Mouse (Mus musculus) embryonic stem cell, embryonic (primary cell): ENCODE data around the gene Dpf3.

Source experiments
- CTCF ChIA-PET, 4 experiments: fragments of 300-600 bp in 2 of 4; fragments of 350-600 bp in 2 of 4; sonication (Branson Sonifier 250); formaldehyde crosslinking; loops; one replicate each; lab custom pipeline; 2022; ENCODE audit warnings: inconsistent platforms in 2 of 4; lab: Charles Lee
- POLR2A ChIA-PET, 4 experiments: fragments of 300-600 bp in 2 of 4; fragments of 350-600 bp in 2 of 4; sonication (Branson Sonifier 250); formaldehyde crosslinking; loops; one replicate each; lab custom pipeline; 2022; ENCODE audit warnings: antibody characterized with exemption in 4 of 4, inconsistent platforms in 1 of 4; lab: Charles Lee

Dpf3 gene

DNA sequence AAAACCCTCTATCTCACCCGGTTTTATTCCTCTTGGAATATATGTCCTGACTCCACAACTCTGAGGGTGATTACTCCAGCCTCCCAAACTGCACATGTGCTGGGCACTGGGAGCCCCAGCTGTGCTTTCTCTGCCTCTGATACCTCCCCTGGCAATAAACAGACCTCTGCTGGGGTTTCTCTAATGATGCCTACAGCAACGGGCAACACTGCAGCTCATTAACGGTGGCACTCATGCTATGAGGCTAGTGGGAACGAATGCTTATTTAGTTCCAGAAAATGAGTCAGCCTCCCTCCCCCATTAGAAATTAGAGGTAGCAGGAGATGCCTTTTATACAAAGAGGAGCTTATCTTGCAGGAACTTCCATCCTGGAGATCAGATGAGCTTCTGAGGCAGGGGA lies 25.3 kb upstream of the Dpf3 start:
- ChIA-PET CTCF (no interaction called here), POLR2A (interaction anchor here in 2 of 4 experiments (0.5 to 1.0 kb wide), 5 partner anchors 10 to 1555 kb away, joined by 3 to 4 read pairs (median 3); no protein-coding TSS in a partner anchor)

DNA sequence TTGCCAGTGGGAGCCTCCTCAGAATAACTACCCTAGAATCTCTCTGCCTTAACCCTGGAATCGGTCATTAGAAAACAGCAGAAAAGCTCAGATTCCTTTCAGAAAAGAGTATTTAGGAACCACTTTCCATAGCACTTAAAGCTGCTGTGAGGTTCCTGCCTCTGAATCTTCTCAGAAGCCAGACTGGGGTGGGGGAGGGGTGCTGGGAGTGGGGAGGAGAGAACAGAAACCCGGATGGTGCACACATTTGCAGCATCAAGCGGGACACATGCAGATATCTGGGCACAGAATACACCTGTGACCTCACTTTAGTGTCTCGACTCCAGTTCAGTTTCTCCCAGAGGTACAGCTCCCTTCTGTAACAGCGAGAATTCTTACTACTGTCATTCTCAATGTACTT lies 23.1 kb upstream of the Dpf3 start:
- POLR2A ChIA-PET, result interaction anchor here in 3 of 4 experiments (0.6 to 1.5 kb wide), 5 partner anchors 10 to 475 kb away, joined by 3 to 5 read pairs (median 5); no protein-coding TSS in a partner anchor
- CTCF ChIA-PET, result interaction anchor here in 3 of 4 experiments (0.6 to 0.9 kb wide), 3 partner anchors 89 to 207 kb away, joined by 3 to 5 read pairs (median 4); no protein-coding TSS in a partner anchor

DNA sequence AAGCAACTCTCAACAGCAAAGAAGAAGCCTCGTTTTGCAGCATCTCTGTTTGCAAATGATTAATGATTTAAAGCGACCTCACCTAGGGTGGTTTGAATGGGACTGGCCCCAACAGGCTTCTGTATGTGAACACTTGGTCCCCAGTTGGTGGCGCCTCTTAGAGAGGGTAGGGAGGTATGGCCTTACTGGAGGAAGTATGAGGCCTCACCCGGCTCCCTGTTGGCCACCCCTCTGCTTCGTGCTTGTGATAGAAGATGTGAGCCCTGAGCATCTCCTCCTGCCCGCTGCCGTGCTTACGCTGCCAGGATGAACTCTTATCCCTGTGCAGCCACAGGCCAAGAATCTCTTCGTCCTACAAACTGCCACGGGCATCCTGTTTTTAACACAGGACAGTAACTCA lies 19.0 kb upstream of the Dpf3 start:
- ChIA-PET POLR2A (no interaction called here), CTCF (no interaction called here)

DNA sequence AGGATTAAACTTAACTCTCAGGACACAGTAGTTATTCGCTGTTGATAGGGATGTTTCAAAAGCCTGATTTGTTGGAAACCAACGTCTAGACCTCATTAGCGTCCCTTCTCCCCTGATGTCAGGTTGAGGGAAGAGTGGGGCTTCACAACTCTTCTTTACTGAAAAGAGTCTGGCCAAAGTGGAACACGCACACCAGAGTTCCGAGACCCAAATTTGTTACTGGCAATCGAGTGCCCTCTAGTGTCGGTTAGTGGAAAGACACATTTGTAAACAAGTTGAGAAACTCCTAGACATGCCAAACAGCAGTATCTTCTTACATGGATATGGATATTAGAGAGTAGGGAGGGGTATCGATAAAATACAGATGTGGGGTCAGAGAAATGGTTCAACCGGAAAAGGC lies 14.7 kb upstream of the Dpf3 start:
- CTCF ChIA-PET, result interaction anchor here in 2 of 4 experiments (0.7 kb wide), 2 partner anchors 618 to 900 kb away, joined by 4 to 7 read pairs; no protein-coding TSS in a partner anchor
- POLR2A ChIA-PET, result no interaction called here

DNA sequence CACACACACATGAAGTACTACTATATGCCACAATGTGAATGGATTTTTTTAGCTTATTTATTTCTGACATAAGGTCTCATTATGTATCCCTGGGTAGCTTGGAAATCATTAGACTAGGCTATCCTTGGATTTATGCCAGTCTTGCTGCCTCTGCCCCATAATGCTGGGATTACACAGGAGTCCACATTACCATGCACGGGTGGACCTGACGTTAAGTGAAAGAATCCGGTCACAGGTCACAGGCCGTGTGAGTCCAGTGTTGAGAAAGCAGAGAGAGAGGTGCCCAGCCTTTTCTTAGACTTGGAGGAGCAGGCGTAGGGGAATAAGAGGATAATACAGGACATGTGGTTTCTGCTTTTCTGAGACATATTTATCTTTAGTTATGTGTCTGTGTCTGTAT lies 11.7 kb upstream of the Dpf3 start:
- POLR2A ChIA-PET, result no interaction called here
- CTCF ChIA-PET, result interaction anchor here in 1 of 4 experiments (0.6 kb wide), 1 partner anchor 65 kb away, joined by 4 read pairs; no protein-coding TSS in a partner anchor

DNA sequence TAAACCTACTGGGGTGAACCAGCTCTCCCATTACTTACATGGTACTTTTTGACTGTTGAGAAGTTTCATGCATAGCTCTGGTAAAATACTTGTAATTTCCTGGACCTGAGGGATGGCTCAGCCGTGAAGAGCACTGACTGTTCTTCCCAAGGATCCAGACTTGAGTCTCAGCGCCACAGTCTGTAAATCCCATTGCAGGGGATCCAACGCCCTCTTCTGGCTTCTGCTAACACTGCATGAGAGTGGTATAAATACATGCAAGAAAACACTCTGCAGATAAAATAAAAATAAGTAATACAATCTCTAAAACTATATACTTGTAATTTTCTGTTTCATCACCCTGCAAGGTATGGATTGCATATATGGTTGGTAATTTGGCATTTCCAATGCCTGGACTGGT lies 10.4 kb upstream of the Dpf3 start:
- ChIA-PET CTCF (interaction anchor here in 2 of 4 experiments (0.5 to 2.0 kb wide), 4 partner anchors 161 to 398 kb away, joined by 3 to 5 read pairs (median 4); no protein-coding TSS in a partner anchor), POLR2A (no interaction called here)

DNA sequence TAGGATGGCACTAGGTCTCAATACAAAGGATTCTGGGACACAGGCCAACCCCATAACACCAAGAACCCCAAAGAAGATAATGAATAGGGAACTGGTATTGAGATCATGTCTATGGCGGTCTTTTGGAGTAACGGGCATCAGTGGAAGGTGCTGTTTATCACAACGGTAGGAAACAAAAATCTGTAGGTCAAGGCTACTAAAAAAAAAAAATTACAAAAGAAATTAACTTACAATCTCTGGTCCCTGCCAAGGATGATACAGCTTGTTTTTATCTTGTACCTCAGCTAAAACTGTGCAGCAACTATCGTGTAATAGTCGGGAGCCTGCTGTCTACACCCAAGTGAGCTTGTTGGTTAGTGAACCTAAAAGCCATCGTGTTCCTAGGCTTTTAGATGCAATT lies 9.2 kb upstream of the Dpf3 start:
- ChIA-PET CTCF (interaction anchor here in 2 of 4 experiments (0.6 to 2.0 kb wide), 7 partner anchors 20 to 1638 kb away, joined by 3 to 6 read pairs (median 4); no protein-coding TSS in a partner anchor), POLR2A (interaction anchor here in 3 of 4 experiments (0.6 to 2.0 kb wide), 7 partner anchors 12 to 424 kb away, joined by 4 to 9 read pairs (median 5); no protein-coding TSS in a partner anchor)

DNA sequence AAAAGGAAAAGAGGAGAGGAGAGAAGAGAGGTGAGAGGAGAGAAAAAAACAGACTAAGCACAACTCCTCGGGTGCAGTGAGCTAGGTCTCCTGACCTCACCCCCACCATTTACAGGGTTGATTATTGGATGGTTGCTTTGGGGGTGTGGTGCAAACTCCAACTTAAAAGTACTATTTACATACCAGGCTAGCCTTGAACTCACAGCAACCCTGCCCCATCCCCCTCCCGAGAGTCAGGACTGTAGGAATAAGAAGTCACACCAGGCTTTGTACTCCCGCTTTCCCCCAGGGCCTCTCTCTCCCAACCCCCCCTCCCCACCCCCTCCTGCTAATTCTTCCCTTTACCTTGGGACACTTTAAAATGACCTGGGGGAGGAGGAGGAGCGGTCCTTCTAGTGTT lies 8.8 kb upstream of the Dpf3 start:
- CTCF ChIA-PET, result interaction anchor here in 3 of 4 experiments (0.6 to 2.0 kb wide), 12 partner anchors 9 to 1637 kb away, joined by 3 to 15 read pairs (median 5); partner anchors contain the start of gene Dpf3 (in 1 of the 3)
- POLR2A ChIA-PET, result interaction anchor here in 3 of 4 experiments (0.6 to 2.0 kb wide), 7 partner anchors 11 to 425 kb away, joined by 4 to 9 read pairs (median 5); no protein-coding TSS in a partner anchor

DNA sequence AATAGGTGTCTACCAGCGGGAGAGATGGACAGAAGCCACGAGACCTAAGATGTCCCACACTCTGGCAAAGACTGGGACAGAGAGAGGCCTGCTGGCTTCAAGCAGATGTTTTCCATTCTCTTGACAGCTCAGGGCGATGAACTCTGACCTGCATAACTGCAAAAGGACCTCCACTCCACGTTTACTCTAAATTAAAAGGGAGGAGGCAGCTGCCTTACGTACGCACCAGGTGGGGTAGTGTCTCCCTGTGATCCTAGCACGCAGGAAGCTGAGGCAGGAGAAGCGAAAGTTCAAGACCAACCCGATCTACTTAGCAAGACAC lies 8.4 kb upstream of the Dpf3 start:
- ChIA-PET CTCF (interaction anchor here in 3 of 4 experiments (0.6 to 1.1 kb wide), 11 partner anchors 9 to 1637 kb away, joined by 3 to 15 read pairs (median 5); partner anchors contain the start of gene Dpf3 (in 1 of the 3)), POLR2A (interaction anchor here in 3 of 4 experiments (0.5 to 2.0 kb wide), 9 partner anchors 10 to 425 kb away, joined by 3 to 9 read pairs (median 5); no protein-coding TSS in a partner anchor)

DNA sequence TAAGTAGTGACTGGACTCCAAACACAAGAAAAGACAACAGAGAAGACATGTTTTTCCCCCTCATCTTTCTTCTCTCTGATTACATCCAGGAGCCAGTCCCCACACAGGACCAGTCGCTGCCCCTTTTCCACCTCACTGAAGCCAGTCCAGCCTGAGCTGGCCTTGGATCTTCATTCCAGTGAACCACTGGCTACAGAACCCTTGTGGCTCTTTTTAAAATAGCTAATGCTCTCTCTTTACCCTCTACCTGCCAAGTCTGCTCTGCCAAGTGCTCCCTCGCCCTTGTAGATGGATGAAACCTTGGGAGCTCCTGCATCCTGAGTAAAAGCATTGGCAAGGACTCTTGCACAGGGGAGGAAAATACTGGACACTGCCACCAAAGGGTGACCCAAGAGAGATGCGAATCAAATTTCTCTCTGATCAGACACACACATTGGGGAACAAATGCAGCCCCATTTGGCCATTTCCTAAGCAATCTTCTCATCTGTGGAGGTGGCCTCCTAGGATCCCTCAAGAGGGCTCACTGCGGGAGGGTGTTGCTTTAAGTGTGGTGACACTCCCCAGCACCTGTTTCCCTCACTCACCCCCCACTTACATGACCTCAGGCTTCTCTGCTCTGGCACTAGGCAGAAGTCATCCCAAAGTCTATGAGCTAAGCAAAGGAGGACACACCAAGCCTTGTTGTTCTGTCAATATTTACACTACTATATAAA lies 7.9 kb upstream of the Dpf3 start:
- CTCF ChIA-PET, result interaction anchor here in 3 of 4 experiments (0.5 to 1.4 kb wide), 9 partner anchors 8 to 1330 kb away, joined by 3 to 15 read pairs (median 5); partner anchors contain the start of gene Dpf3 (in 1 of the 3)
- POLR2A ChIA-PET, result interaction anchor here in 2 of 4 experiments (0.5 to 2.0 kb wide), 4 partner anchors 9 to 185 kb away, joined by 3 to 9 read pairs (median 4); no protein-coding TSS in a partner anchor

DNA sequence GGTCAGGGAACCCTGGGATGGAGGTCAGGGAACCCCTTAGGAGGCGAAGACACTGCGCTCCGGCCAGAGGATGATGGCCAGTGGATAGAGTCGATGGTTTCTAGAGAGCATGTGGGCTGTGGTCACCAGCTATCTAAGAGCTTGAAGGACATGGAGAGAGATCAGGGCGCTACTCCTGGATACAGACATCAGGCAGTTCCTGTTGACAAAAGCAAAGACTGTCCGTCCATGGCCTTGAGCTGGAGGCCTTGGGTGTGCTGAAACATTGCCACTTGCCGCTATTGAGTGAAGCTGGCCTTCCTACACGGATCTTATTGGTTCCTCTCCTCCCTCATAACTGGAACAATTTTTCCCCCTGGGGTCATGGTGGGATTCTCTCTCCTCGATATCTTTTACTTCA lies 6.7 kb upstream of the Dpf3 start:
- CTCF ChIA-PET, result interaction anchor here (0.6 to 1.4 kb wide), 7 partner anchors 9 to 1325 kb away, joined by 3 to 5 read pairs (median 3); no protein-coding TSS in a partner anchor
- POLR2A ChIA-PET, result interaction anchor here in 1 of 4 experiments (0.6 to 1.3 kb wide), 4 partner anchors 8 to 651 kb away, joined by 3 to 4 read pairs (median 3); no protein-coding TSS in a partner anchor

DNA sequence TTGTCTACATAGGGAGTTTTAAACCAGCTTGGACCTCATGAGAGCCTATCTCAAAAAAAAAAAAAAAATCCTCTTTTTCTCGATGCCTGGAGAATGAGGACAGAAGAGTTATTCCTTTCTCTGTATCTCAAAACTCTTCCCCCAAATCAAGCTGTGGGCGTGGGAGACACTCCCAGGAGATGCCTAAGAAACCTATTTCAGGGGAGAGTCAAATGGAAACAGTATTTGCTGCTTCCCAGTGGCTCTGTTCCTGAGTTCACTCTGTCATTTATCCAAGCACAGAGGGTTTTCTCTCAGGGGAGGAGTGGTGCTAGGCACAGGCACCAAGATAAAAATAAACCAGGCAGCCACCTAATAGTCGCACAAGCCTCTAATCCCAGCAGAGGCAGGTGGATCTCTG lies 5.3 kb upstream of the Dpf3 start:
- ChIA-PET CTCF (no interaction called here), POLR2A (interaction anchor here in 1 of 4 experiments (0.7 to 0.8 kb wide), 3 partner anchors 14 to 191 kb away, joined by 3 read pairs; no protein-coding TSS in a partner anchor)

DNA sequence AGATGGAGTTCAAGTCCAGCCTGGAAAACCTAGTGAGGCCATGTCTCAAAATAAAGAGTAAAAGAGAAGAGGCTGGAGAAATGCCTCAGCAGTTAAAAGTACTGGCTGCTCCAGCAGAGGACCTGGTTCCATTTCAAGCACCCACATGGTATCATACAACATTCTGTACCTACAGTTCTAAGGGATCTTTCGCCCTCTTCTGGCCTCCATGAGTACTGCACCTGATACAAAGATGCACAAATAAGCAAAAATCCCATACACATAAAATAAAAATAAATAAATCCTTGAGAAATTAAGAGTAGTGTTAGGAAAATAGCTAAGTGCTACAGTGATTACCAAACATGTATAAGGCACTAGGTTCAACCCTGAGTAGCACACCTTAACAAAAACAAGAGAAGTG lies 4.1 kb upstream of the Dpf3 start:
- POLR2A ChIA-PET, result interaction anchor here in 2 of 4 experiments (0.8 to 1.4 kb wide), 3 partner anchors 182 to 379 kb away, joined by 3 to 4 read pairs (median 3); no protein-coding TSS in a partner anchor
- CTCF ChIA-PET, result interaction anchor here in 3 of 4 experiments (0.6 to 1.8 kb wide), 7 partner anchors 10 to 379 kb away, joined by 3 to 6 read pairs (median 4); no protein-coding TSS in a partner anchor

DNA sequence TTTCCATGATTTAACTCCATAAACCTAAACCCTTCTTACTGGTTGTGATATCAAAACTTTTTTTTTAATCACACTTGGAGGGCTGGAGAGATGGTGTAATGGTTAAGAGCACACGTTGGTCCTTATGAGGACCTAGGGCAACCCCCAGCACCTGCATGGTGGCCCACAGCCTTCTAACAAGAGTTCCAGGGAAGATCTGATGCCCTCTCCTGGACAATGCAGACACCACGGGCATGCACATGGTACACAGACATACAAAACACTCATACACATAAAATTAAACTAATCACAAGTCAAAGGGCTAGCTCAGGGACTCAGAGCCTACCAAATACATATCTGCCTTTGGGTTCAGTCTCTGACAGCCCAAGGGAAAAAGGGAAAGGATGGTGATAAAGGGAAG lies 2.2 kb upstream of the Dpf3 start:
- POLR2A ChIA-PET, result no interaction called here
- CTCF ChIA-PET, result interaction anchor here in 2 of 4 experiments (0.6 to 1.8 kb wide), 3 partner anchors 375 to 413 kb away, joined by 4 to 6 read pairs (median 4); no protein-coding TSS in a partner anchor

DNA sequence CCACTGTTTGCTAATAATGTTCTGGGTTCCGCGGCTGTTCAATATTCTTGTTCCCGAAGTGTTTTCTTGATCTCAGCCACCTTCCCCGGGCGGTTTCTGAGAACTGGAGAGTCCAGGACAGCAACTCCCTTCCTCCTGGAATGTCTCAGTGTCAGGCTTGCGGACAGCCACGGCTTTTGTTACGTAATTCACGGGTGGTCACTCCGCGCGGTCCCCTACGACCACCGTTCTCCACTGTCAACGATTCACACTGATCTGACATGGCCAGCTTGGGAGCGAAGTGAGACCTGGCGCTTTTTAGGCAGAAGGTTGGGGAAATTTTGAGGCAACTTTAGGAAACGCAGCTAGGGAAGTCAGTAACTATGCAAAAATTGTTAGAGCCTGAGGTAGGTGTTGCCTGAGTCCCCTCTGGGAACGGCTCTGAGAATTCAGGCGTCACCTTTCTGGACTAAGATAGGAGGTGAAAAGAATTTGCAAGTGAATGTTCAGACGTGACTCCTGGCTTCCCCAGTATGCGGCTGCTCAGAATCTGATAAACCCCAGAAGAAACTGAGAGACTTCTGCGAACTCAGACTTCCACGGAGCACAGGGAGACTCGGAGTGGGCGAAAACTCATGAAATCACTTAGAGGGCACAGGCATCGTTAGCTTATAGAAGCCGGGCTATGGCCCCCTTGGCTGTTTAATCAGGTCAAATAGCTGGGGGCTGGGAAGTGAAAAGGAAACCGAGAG lies 860 bp upstream of the Dpf3 start:
- POLR2A ChIA-PET, result interaction anchor here in 3 of 4 experiments (0.6 to 2.8 kb wide), 11 partner anchors 27 to 845 kb away, joined by 3 to 9 read pairs (median 3); partner anchors contain the start of gene Zfyve1 (in 1 of the 3)
- CTCF ChIA-PET, result interaction anchor here (0.6 to 3.2 kb wide), 11 partner anchors 7 to 673 kb away, joined by 3 to 11 read pairs (median 5); partner anchors contain the start of gene Dcaf4 (in 1 of the 4)

DNA sequence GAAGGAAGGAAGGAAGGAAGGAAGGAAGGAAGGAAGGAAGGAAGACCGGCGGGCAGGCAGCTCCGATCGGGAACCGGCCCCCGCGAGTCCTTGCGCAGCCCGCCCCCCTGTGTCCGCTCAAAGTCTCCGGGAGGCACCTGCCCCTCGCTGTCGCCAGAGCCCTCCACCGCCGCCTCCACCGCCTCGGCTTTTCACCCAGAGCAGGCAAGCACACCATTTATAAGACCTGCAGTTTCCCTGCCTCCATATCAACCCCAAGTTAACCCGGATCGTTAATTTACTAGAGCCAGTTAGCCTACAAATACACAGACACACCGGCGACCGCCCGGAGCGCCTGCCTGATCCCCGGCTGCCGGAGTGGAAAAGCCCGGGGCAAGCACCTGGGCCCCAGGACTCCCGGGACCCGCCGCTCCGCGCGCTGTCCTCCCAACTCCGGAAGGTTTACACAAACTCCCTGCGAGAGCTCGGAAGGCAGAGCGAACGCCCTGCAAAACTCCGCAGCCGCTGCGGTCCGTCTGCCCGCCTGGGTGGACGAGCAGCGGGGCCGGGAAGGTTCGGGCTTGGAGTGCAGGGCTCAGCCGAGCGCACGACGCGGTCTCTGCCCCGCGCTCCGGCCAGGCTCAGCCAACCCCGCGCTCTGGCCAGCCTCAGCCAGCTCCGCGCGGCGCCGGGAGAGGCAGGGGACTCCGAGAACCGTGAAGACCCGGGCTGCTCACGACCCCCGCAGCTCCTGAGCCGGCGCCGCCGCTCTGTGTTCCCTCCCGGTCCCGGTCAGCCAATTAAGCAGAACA lies 650 bp downstream of the Dpf3 start:
- POLR2A ChIA-PET, result interaction anchor here in 3 of 4 experiments (0.8 to 2.8 kb wide), 8 partner anchors 19 to 414 kb away, joined by 3 to 9 read pairs (median 3); no protein-coding TSS in a partner anchor
- CTCF ChIA-PET, result interaction anchor here in 3 of 4 experiments (0.6 to 3.2 kb wide), 10 partner anchors 9 to 431 kb away, joined by 3 to 11 read pairs (median 5); no protein-coding TSS in a partner anchor
